Mouse (Mus musculus) WW6 (cell line): ENCODE results near the gene Rai1.

Experiments used
- DNase-seq: peaks from one replicate; pipeline ENCODE4 v3.0.0-alpha.2; 2013; ENCODE audit warnings: low read depth, low spot score

The Rai1 gene

DNA sequence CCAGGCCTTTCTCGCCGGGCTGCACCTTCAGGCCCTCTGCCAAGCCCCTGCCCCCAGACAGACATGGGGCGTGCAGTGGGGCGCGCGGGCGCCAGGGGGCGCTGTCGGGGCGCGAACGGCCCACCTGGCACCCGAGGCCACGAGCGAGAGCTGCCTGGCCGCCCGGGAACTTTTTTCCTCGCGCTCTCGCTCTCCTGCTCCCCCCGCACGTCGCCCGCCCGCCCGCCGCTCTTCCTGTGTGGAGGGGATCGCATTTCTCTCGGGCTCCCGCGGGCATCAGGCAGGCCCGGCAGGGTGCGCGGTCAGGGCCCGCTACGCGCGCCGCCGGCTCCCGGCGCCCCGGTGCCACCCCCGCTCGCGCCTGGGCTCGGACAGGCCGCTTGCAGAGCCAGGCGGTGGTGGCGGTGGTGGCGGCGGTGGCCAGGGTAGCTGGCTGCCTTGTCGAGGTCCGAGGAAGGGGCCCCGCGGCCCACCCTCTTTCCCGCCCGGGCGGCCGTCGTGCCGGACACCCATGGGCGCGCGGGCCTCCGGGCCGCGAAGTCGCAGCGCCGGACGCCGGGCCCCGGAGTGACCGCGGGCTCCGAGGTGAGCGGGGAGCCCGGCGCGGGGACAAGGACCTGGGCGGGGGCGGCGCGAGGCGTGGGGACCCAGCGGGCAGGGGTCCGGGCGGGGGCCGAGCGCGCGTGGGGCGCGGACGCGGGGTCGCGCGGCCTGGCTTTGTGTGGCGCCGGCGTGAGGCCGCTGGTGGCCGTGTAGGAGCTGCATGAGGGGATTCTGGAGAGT is at the start of gene Rai1:
Rai1 (plus strand) TSS at position 204 of the 783 bp plus-strand sequence.
- DNase-seq = no peak

DNA sequence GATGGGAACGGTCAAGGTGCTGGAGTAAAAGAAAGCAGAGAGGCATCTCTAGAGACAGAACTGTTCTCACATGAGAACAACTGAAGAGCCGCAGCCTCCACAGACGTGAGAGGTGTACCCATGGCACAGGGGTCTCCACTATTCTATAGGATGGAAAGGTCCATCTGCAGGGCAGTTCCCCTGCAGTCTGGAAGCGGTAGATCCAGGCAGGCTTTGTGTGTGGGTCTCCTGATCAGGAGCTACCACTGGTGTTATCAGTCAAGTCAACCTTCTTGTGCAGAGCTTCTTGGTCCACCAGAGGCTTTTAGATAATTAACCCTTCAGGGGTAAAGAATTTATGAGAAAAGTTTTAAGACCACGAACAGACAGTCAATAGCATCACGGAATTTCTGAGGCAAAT is 48.3 kb upstream of the Rai1 start:
- no peak for DNase-seq

DNA sequence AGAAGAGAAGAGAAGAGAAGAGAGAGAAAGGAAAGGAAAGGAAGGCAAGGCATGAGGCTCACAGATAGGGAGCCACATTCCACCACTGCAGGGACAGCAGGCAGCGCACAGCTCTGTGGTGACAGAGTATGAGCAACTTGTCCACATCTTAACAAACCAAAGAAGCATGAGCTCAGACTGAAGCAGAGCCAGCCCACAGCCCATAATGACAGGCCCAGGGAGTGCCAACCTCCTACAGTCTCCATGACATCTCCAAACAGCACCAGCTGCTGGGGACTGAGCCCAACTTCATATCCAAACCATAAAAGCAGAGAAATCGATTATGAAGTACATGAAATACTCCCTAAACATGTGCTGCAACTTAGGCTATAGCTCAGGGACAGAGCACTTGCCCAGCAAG is 46.8 kb upstream of the Rai1 start:
- DNase-seq = no peak

DNA sequence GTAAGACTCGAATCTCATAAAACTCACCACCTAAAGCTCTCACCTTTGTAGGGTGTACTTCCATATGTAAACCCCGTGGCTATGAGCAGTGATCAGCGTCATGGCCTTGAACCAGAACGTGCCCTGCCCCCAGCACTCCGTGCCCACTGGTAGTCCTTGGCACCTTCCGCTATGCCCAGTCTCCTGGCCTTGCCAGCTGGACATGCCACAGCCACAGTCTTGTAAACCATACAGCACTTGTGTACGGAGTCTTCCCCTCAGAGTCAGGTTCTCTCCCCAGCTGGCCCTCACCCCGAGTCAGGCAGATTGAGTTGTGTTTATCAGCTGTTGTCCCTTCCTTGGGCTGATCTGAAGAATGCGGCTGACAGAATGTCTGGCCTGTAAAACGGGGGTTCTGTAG is 46.4 kb upstream of the Rai1 start:
- no peak for DNase-seq

DNA sequence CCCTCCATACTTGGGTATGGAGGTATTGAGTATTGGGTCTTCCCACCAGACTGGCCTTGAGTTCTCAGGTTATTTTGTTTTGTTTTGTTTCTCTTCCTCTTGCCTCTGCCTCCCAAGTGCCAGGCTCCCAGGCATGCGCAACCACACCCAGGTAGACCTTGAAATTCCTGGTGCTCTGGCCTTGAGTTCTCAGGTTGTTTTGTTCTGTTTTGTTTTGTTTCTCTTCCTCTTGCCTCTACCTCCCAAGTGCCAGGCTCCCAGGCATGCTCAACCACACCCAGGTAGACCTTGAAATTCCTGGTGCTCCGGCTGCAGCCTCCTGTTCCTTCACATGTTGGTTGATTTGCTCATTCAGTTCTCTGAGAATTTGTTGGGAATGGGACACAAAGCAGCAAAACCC is 44.8 kb upstream of the Rai1 start:
- DNase-seq = no peak

DNA sequence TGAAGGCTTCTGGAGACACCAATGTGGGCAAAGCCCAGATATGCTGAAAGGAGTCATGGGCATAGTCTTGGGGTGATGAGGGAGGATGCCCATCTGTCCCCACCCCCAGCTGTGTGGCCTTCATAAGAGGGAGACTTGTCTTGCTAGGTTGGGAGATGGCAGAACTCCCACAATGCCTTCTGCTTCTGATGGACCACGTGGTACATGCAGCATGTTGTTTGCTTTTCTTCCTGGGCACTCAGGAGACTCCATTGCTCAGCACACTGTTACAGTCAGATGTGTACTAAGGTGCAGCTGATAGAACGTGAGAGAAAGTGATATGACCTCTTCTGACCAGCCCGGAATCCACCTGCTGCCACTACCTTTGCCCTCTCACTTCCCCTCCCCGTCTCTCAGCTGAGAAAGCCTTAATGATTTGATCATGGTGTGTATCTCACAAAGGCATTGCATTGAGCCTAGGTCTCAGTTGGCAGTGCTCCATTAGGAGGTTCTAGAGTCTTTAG is 43.3 kb upstream of the Rai1 start:
- no peak for DNase-seq

DNA sequence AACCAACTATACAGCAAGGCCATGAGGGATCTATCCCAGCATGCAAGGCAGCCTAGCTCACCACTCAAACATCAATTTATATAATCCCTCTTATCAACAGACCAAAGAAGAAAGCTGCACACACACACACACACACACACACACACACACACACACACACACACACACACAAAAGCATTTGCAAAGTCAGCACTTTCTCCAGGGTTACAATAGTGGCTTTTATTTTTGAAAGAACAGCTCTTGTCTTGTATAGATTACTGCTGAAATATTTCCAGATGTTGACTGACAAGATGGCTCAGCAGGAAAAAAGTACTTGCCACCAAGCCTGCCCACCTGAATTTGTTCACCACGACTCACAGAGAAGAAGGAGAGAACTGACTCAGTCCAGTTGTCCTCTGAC is 39.5 kb upstream of the Rai1 start:
- no peak for DNase-seq

DNA sequence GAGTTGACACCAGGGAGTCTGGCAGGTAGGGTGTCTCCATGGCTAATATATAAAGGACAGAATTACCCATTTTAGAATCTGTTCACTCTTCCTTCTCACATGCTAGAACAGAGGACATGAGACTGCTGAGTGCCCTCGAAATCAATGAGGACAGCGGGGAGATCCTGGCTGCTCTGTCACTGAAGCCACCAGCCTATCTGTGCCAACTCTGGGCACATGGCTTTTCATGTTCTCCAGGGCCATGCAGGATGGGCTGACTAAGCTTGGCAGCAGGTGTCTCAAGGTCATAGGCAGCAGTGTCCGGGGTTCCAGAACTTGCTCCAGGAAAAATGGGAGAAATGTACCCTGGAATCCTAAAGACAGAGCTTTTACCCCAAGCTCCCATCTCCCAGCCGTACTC is 37.2 kb upstream of the Rai1 start:
- DNase-seq = no peak

DNA sequence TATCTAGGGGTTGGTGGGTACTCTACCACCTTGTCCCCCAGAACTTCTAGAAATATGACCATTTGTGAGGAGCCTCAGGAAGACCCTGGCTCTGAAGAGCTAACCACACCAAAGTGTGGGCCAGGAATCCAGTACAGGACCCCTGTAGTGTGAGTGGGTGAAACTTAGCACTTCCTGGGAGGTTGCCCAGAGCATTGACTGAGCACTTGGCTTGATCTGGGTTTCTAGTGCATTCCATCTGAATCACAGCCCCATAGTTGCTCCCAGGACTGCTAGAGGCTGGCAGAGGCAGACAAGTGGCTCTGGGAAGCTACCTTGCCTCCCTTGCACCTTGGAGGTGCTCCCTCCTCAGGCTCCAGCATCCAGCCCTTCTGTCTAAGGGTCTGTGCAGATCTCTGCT is 36.2 kb upstream of the Rai1 start:
- DNase-seq = no peak

DNA sequence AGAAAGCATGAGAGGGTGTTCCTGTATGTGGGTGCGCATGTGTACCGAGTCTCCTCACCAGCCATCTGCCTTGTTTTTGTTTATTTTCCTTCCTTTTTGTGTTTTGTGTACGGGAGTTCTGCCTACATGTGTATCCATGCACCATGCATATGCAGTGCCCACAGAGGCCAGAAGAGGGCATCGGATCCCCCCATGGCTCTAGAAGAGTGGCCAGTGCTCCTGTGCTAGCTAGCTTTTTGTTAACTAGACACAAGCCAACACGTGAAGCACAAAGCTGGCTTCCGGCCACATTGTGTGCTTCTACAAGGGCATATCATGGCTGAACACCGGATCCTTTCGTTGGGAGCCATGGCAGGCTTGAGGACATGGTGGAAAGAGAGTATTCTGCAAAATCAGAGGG is 34.2 kb upstream of the Rai1 start:
- DNase-seq = no peak

DNA sequence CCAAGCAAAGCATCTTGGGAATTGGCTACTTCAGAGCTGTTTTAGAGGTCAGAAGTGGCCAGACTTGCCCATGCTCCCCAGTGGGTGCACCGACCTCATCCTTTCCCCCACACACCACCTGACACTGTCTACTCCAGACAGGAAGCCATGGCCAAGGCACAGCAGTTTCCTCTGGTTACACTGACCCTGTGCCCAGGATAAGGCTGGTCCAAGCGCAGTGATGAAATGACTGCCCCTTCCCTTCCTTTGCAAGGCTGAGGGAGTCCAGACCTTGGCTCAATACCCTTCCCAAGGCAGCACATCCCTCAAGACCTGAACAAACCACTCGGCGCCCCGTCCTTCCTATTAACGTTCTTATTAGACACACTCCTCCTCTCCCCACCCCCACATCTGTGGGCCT is 33.6 kb upstream of the Rai1 start:
- no peak for DNase-seq

DNA sequence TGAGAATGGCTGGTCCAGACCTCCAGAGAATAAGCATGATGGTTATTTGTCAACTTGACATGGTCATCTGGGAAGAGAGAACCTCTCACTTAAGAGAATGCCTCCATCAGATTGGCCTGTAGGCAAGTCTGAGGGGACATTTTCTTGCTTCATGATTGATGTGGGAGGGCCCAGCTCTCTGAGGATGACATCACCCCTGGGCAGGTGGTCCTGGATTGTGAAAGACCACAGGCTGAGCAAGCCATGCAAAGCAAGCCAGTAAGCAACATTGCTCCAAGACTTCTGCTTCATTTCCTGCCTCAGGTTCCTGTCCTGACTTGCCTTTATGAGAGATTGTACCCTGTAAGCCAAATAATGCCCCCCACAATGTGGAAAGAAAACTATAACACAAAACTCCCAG is 31.7 kb upstream of the Rai1 start:
- no peak for DNase-seq

DNA sequence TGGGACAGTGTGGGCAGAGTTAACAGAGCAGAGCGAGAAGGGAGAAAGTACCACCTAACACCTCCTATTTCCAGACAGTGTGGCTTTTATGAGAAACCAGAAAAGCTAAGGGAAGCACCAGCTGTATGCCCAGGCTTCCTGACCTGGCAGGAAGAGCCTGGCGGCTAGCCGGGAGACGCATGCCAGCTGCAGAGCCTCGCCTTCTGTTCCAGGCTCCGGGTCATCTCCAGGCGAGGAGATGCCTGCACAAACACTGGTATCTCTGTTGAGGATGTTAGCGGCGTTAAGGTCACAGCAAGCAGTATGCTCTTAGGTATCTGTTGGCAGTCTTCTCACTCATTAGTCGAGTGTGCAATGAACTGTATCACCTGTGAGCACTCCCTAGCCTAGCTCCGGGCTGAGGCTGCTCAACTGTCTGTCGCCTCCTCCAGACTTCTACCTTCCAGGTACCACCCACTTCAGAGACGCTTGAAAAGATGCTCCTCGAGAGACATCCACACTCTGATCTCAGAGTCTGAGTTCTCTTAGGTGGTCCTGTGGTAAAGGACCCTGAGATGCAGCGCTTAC is 30.8 kb upstream of the Rai1 start:
- no peak for DNase-seq

DNA sequence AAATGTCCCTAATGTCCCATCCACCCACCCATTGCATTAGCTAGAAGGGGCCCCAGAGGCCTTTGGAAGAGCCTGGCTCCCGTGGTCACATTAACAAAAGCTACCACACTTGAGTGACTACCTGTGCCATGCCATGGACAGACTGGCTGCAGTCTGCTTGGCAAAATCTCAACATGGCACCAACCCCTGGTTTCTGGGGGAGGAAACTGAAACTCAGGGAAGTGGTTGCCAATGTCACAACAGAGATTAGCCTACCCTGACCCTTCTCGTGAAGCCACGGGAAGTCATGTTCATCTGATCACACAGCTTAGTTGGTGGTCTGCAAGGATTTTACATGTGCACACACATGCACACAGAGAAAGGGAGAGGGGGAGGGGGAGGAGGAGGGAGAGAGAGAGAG is 28.6 kb upstream of the Rai1 start:
- DNase-seq = no peak

DNA sequence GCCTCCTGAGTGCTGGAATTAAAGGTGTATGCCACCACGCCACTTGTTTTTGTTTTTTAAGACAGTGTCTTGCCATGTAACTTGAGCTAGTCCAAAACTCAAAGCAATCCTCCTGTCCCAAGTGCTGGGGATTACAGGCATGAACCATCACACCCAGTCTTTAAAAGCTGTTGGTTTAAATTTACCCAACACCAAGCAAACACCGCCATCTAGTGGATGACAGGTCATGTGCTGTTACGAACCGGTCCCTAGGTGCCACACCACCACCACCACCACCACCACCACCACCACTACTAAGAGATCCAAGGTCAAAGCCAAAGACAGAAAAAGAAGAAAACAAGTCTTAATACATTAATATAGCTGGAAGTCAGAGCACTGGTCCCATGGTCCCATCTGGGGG is 28.0 kb upstream of the Rai1 start:
- peak; percentile 56 for DNase-seq

DNA sequence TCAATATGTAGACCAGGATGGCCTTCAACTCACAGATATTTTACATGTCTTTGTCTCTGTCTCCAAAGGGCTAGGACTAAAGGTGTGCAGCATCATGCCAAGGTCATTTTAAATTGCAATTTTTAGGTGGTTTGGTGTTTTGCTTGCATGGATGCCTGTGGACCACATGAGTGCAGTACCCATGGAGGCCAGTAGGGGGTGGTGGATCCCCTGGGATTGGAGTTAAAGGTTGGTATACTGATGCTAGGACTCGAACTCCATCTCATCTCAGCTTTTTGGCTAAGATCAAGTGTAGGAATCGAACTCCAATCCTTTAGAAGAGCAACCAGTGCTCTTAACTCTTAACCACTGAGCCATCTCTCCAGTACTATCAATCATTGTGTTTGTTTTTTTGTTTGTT is 20.2 kb upstream of the Rai1 start:
- peak; percentile 53 for DNase-seq

DNA sequence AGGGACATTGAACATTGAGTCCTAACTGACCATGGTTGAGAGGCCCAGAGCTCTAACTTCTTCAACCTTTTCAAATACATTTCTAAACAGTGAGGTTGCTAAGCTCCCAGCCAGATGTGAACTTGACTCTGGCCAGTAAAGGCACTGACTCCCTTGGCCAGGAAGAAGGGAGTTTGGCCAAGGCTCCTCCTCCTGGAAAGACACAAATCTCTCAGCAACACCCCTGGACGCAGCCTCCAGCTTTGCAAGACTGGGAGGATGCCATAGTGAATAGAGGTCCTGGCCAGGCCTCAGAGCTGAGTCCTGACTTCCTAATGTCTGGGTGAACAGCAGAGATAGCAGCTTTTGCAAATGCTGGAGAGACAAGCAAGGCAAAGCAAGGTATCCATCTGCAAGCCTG is 18.1 kb upstream of the Rai1 start:
- DNase-seq = no peak

DNA sequence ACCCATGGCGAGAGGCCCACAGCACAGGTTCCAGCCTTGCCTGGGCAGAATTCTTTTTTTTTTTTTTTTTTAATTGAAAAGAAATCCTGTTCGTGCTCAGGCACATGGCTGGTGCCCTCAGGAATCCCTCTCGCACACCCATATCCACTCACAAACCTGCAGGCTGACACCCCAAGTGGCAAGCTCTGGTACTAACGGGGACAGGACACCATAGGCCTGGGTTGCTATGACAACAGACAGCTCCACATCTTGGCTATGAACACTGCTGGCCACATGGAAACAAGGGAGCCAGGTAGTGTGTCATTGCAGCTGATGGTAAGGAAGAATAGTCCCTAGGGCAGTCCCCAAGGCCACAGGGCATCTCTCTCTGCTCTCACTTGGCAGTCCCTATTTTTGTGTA is 15.9 kb upstream of the Rai1 start:
- DNase-seq = peak; percentile 83

DNA sequence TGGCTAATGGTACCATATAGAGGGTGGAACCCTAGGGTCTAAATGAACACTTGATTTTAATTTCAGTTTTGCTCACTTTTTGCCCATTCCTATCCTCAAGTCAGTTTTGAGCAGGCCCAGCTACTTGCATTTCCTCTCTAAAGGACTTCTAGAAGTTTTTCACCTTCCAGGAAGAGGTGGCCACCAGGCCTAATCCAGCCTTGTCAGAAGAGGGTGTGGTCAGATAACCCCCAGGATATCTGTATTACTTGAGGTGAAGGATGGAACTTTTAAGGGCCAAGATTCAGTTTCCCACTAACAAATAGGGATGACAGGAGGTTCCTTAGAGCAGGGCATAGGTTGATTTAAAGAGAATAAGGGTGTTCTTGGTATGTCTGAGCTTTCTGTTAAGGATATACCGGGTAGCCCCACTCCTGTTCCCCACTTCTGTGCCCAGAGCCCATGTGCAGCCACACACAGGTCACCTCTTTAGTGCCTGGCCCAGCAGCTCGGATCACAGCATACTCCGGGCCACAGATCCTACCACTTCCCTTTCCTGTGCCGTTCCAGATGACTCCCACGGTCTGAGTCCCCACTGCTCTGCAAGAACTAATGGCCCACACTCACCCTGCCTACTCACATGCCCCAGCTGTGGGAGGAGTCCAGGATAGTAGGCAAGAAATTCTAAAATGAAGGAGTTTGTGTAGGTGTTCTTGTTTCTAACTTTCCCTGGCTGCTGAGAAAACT is 14.0 kb upstream of the Rai1 start:
- no peak for DNase-seq

DNA sequence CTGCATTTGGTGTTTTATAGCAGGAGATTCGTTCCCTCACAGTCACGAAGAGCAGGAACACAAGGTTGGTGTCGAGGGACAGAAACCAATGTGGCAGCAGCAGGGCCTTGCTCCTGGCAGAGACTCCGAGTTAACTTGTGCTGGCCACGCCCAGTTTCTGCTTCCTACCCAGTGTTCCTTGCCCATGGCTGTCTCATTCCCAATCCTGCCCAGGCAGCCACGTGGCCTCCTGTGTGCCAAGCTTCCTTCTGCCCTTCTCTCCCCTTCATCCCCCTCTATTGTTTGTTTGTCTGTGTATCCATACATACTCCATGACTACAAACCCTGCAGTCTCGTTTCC is 13.4 kb upstream of the Rai1 start:
- DNase-seq = no peak

DNA sequence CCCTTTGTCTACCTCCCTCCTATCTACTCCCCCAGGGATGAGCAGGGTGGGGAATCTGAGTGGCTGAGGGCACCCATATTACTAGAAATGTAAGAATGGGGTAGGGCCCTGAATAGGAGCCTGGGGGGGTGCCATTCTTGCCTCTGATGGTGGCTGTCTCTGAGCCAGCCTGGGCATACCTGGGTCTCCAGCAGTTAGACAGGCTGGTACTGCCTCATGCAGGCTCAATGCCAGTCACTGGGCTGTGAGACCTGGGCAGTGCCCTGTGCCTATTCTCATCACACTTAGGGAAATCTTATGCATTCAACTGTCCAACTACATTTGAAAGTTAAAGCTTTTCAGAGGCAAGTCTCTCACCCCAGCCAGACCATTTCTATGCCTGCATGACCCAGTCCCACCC is 11.6 kb upstream of the Rai1 start:
- no peak for DNase-seq

DNA sequence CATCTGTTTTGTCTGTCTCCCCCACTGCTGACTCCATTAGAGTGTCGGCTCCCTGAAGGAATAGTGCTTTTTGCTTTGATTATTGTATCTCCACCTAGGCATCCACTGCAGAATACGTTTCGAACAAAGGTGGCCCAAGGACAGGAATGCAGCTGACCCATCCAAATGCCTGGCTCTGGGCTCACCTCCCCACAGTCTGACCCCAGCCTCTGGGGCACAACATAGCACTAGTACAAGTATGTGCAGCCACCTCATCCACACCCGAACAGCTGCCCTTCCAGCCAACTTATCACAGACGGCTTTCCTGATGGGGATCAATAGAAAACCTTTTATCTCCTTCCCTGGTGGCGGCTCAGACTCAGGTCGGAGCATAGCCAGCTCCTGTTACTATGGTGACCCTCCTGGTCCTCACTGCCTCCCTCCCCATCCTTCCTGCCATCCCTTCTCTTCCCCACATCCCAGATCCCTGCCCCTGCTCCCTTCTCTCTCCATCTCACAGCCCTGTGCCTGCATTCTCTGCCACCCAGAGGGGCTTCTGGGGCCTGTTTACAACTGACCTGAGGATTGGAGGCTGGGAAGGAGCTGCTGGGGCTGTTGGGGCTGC is 10.7 kb upstream of the Rai1 start:
- DNase-seq = no peak
